Mouse (Mus musculus) regulatory T cell (primary cell): ENCODE measurements around the gene 1810010D01Rik.

Experiments used
- in situ Hi-C: fragments of 300-600 bp; cut with MboI, MseI; formaldehyde crosslinking; loops from one replicate; pipeline ENCODE4 v1.15.1; 2025; ENCODE audit warnings: high pct_unique_total_duplicates

1810010D01Rik gene

DNA sequence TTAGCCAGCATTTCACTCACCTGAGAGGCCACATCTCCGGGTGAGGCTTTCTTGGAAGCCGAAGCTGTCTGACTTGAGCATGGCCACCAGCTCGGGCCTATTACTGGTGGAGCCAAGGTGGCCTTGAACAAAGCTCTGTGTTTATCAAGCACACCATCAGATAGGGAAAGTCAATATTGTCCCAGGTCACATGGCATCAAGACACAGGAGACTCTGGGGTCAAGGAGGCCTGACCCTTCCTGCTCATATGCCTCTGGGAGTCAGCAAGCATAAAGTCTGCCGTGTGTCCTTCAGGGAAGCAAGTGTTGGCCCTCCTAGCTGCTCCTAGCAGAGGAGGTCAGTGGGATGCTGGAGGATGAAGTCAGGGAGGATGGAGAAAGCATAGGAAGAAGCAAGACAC lies at the start of gene 1810010D01Rik:
Gene 1810010D01Rik (minus strand): TSS at position 114 of the 400 bp plus-strand sequence.
- in situ Hi-C loops, result no loop called here

DNA sequence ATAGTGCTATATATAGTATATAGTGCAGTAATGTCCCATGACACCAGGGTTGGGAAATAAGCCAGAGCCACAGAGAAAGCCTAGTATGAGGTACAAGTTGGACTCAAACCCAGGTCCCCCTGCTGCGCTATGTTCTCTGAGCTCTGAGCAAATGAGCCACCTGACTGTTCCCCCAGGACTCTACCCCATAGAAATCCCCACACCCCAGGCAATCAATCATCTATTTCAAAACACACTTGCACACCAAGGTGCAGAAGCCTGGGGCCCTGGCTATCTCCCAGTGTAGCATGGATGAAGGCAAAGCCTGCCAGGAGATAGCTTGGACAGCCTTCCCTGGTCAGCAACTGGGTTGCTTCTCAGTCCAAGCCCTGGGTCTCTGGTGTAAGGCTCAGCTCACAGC lies 48.2 kb upstream of the 1810010D01Rik start:
- in situ Hi-C loops, result no loop called here

DNA sequence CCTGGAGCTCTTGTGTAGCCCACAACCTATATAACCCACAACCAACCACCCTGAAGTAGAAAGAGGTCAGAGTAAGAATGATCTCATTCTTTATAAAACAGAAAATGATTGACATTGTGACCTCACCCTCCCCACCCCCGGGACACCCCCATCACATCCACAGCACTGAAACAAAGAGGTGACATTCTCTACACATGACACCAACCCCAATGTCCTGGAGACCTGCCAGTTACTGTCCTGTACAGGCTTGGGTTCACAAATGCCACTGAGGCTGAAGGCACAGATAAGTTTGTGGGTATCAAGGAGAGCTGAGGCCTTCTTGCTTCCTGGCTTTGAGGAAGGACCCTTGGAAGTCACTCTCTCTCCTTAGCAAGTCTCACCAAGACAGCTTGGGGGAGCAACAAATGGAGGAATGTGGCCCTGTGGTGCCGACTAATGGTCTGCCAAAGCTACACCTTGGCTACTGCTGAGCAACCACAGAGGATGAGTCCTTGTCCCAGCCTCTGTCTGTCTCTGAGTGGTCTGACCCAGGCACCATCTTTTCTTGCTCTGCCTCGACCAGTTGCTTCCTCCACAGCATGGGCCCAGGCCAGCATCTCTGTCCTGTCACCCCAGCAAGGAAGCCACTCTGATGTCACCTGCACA lies 46.2 kb upstream of the 1810010D01Rik start:
- in situ Hi-C loops, result no loop called here

DNA sequence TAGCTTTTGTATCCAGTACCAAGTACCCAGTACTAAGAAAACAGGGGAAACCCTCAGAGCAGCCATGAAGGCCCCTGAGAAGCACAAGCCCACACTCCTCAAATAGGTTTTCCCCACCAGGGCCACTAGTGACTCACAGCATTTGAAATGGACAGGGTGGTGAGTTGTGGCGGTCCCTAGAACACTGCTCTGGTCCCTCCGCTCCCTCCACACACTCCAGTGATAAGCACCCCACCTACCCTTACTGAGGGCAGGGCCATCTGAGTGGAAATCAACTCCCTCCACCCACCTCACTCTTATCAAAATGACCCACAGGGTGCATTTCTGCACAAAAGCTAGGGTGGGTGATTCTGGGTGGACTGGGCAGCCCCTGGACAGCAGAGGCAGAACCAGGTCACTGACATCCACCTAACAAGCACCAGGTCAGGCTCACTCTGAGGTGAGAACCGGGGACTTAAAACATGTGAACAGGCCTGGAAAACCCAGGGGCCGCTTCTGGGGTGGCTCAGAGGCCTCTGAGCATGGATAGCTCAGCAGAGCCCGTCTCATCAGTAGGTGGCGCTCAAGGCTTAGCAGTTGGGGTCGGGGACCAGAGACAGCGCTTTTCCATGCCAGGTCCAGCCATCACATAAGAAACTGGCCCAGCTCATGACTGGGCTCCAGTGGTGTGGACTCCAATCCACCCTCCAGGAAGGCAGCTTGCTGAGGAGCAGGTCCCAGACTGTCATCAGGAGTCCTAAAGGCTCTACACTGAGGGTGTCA lies 45.0 kb upstream of the 1810010D01Rik start:
- in situ Hi-C loops, result no loop called here

DNA sequence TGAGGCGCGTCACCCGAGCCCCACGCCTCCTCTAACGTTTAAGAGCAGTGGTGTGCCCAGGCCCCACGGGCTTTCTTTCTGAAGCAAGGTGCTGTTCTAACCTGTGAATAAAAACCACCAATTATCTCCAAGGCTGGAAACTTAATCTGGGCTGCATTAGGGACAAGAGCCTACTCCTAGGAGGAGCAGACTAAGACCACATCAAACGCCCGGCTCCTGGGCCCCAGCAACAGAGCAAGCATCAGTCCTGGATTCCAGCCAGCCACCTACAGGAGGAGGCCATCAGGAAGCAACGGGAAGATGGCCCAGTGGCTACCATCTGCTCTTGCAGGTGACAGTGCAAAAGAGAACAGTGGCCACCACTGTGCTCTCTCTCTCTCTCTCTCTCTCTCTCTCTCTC lies 42.3 kb upstream of the 1810010D01Rik start:
- in situ Hi-C loops, result no loop called here

DNA sequence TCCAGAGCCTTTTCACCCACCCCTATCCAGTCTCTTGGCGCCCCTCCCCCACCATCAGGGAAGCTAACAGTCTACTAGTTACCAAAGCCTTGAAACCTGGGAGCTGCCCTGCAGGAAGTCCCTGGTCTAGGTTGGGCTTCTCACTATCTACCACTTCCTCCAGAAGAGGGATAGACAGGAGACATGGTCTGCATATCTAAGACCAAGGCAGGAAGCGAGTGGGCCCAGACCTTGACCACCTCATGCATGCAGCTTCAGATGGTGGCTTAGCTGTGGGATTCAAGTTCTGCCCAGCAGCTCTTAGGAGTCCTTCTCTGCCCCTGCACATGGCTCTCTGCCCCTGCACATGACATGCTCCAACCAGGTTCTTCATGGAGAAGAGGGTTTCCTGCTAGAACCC lies 41.0 kb upstream of the 1810010D01Rik start:
- in situ Hi-C loops, result no loop called here

DNA sequence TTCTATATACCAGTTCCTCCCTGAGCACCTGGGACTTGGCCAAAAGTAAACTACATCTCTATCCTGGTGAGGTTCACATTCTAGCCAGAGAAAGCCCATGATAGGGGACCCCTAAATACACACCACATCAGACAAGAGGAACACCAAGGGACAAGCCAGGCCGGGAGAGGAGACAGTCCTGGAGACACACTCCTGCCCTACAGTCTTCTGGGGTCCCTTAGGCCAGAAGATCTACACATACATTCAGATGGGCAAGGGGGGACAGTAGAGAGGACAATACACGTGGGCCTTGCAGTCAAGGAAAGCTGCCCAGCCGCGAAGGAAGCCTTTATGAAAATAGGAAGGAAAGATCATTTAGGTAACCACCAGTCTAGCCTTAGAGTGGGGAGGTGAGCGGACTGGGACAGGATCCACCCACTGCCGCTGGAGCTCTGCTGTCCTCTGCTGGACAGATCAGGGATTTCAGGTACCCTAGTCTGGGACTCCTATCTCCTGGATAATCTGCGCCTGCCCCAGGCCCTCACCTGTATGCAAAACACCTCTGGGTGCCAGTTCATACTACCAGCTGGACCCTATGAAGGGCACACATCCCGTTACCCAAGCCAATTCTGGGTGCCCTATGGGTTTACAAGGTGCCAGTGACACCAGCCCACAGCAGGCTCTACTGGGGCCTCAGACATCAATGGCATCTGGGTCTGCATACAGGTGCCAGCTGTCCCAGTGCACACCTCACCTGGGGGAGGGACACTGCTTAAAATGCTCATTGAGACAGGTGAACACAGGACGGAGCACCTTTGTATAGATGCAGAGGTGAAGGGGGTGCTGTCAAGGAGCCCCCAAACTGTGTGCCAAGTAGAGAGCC lies 35.2 kb upstream of the 1810010D01Rik start:
- in situ Hi-C loops, result loop anchor here (5.0 kb wide), 2 partner anchors 94 to 306 kb away; partner anchors contain the start of gene Ccnd1

DNA sequence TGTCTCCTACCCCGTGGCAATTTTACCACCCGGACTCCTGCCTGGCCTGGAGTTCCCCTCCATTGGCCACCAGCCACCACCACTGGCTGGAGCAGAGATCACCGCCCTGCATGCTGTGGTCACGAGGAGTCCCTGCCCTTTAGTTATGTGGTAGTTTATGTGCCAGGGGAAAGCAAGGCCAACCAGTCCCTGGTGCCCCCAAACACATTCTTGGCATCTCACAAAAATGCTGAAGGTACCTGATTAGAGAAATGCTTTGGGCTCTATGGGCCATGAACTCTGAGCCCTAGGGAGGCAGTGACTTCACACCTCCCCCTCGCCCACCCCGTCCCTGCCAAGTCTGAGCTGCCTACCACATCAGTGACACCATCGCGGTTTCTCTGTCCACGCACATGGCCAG lies 34.1 kb upstream of the 1810010D01Rik start:
- in situ Hi-C loops, result loop anchor here (5.0 kb wide), 2 partner anchors 95 to 305 kb away; partner anchors contain the start of gene Ccnd1

DNA sequence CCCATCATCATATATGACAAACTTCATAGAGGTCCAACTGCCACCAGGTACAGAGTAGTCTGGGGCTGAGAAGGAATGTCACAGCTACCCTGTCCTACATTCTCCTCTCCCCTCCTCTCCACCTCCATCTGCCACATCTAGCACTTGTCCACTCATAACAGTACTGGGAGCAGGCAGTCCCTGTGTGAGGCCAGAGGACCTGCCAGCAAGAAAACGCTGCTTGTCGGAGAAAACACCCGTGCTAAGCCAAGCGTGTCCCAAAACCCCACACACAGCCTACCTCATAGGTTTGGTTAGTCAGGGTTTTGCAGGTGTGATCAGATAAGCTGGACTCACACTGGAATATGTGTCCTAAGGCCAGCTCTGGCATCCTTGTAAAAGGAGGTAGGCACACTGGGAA lies 33.0 kb upstream of the 1810010D01Rik start:
- in situ Hi-C loops, result loop anchor here (5.0 kb wide), 2 partner anchors 96 to 304 kb away; partner anchors contain the start of gene Ccnd1

DNA sequence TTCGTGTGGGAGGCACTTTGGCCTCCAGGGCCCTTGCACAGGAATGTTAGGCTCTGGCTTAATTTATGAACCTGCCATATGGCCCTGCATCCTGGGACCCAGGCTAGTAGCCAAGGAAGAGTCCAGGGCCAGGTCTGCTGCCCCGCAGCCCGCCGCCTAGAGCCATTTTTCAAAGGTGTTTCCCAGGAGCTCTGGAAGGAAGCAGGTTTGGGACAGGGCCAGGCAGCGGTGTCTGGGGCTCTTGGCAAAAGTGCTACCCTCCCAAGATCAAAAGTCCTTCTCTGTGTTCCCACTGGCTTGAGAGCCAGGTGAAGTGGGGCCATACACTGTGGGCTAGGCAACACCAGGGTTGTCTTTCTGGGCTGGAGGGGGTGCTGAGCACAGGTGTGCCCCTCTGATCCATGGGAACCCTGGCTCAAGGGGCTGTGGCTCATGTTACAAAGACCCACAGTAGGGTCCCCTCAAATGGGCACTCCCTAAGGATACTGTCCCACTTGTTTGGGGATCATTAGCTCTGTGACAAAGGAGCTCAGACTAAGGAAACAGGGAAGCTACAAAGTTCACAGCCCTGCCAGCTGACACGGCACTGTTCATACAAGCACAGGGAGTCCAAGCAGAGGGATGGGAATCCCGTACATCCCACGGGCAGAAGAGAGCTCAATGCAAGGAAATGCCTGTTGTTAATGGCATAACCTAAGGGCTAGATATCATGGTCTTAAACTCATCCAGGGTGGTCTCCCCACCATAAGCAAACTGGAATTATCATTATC lies 32.0 kb upstream of the 1810010D01Rik start:
- in situ Hi-C loops, result loop anchor here (5.0 kb wide), 2 partner anchors 97 to 303 kb away; partner anchors contain the start of gene Ccnd1

DNA sequence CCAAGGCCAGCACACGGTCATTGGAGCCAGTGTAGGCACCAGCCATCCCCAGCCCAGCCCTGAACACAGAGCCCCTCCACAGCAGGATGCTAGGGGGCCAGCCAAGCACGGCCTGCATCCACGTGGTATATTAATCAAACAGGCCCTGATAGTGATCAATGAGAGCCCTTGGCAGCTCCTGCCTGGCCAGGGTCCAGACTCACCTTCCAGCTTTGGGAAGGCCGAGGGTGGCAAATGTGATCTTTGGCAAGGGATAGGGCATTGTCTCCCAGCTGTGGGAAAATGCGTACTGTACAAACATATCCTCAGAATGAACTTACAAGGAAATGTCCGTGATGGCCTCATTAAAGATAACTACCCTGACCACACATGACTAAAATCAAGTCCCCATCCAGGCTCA lies 31.2 kb upstream of the 1810010D01Rik start:
- in situ Hi-C loops, result no loop called here

DNA sequence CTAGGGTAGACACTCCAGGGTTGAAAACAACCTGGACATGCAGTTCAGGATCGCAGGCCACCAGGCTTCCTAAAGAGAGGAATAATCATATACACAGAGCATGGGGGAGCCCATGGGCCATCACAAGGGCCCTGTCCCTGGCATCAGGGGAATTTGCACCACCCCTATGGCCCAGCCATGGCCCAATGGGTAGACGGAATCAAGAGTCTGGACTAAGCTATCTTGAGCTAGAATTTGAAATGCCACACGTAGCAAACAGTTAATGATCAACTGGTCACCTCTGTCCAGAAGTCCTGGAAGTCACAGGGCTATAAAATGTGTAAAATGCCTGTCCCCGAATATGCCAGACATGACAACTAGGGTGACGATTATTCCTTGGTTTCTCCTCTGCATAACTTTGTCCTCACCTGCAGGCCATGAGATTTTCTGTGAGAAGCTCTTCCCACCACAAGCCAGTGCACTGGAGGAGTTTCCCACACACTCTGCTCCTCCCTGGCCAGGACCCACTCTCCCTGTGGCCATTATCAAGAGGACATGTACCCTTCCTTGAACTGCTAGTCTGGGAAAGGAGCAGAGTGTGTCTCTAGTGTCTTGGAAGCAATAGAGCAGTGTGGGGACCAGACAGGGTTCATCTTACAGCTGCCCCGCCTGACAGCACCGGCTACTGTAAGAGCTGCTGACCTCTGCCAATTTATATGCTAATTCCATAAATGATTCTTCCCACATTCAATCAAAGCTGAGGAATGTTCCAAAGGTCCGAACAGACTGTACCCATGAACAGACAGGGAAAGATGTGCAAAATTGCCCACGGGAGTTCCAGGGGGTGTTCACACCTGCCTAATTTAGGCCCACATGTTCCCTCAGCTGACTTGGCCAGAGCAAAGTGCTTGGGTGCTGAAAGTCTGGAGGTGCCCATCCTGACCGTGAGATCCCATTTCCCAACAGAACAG lies 27.2 kb upstream of the 1810010D01Rik start:
- in situ Hi-C loops, result no loop called here

DNA sequence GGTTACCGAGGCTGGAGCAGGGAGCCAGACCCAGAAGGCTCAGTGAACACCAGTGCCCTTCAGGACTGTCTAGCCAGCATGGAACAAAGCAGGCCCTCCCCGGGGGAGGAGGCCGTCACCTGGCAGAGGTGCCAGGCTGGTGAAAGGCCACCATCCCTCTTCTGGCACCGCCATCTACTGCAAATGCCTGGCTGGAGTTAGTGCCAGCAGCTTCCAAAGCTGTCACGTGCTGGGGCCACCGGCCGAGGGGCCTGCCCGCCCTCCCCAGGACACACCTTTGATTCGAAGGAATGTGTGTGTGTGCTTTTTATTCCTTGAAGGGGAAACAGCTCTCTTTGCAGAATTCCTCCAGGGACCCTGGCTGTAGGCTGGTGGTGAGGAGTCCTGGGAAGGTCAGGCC lies 23.7 kb upstream of the 1810010D01Rik start:
- in situ Hi-C loops, result no loop called here

DNA sequence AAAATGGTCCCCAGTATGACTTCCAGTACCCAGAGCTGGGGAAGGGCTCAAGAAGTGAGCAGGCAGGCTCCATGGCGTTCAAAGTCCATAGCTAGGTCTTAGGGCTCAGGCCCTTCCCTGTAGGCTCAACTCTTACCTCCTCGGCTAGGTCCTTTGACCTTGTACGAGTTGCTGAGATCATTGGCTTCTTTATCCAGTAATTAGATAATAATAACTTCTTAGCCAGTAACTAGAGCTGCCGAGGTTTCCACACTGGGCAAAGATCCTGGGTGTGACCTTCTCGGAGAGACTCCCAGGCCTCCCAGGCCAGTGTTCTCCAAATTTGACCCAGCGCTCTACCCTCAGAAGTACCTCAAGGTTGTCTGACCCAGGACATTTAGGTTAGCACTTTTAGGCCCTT lies 18.7 kb upstream of the 1810010D01Rik start:
- in situ Hi-C loops, result no loop called here

DNA sequence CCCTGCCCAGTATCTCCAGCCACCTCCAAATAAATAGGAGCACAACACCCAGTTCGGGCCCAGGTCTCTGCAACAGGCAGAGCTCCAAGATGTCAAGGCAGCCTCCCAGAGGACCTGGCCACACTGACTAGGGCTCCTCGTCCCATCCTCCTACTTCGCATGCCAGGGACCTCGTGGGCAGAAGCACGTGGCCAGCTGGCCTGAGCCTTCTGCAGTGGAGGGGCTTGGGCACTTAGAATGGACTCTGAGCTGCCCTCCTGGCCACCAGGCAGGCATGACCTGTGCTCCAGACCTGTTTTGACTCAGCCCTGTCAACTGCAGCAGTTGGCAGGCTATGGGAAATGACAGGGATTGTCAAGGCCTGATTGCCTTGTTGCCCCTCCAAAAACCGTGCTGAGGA lies 17.7 kb upstream of the 1810010D01Rik start:
- in situ Hi-C loops, result no loop called here

DNA sequence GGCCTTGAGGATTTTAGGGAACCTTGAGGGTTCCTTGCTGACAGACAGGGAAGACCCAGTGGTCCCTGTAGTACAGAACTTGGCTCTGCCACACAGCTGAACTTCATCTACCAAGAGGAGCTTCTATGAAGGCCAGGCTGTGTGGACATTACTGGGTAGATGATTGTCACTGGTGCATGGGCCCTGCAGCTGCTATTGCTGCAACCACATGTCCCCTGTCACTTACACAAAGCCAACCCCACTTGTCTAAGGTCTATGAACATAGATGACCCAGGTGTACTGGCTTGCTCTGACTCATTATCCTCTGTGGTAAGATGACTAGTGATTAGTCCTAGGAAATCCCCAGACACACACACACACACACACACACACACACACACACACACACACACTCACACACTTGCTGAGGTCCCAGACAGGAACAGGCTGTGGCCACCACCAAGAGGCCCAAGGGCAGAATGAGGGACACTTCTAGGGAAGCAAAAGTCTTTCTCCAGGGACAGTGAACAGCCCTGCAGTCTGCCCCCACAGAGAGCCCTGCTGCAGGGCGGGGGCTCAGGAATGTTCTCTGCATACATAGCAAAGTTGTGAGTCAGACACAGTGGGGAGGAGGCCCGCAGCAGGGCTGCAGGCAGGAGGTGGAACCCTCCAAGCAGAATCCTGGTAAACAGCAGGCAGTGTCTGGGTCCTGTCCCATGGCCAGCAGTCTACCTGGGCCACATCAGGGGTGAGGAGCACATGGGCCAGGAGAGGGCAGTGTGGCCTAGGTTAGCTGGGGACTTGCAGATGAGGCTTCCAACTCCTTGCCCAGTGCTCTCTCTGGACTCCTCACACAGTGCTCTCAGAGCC lies 14.1 kb upstream of the 1810010D01Rik start:
- in situ Hi-C loops, result no loop called here

DNA sequence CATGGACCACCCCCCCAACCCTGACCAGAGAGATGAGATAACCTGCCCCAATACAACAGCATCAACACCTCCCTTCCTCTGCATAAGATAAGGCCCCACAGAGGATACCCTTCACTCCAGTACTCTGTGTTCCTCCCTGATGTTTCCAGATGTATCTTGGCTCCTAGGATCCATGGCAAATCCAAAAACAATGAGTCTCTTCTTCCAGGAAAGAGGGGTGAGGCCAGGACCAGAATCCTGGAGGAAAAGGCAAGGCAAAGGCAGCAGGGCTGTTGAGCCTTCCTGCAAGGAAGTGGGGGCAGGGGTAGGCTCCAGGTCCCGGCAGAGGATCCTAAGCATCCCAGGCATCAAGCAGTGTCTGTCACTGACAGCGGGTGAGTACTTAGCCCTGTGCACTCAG lies 13.4 kb upstream of the 1810010D01Rik start:
- in situ Hi-C loops, result no loop called here

DNA sequence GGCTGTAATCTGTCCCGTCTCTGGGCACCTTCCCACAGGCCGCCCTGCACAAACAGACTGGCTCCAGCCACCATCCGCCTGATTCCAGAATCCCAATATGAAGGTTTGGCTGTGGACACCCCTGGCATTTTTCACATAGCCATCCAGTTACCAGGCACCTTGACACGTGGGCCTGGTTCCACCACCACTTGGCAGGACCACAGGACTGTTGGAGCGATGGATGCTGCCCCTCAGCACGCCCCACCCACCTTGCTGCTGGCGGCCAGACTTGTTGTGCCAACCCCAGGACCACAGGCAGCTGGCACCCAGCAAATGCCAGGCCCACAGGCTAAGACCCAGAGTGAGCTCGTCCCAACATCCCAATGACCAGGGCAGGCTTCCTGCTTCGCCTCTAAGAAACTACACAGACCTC lies 11.5 kb upstream of the 1810010D01Rik start:
- in situ Hi-C loops, result no loop called here

DNA sequence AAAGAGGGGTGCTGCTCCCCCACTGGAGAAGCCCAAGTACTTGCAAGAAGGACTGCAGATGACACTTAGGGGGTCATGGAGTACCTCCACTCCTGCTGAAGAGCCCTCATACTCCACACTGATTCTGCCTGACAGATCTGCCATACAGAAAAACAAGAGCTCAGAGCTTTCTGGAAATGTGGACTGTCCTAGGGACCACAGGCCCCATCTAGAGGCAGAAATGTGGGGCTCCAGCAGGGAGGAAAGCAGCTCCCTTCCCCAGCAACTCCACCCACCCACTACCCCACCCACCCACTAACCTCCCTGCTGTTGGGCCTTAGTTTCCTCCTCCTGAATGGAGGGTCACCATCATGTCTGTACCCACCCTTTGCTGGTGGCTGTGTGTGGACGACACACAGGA lies 8.7 kb upstream of the 1810010D01Rik start:
- in situ Hi-C loops, result no loop called here
